Mouse (Mus musculus): ENCODE results near the gene Gtf2ird1. TPM values are rescaled to one million over a fixed set of nuclear protein-coding genes. Genes with fewer than 3 reads are reported as not detected.

Gtf2ird1 gene
- polyA plus RNA-seq, 1 experiment from 2014 or later: 51.8 TPM

DNA sequence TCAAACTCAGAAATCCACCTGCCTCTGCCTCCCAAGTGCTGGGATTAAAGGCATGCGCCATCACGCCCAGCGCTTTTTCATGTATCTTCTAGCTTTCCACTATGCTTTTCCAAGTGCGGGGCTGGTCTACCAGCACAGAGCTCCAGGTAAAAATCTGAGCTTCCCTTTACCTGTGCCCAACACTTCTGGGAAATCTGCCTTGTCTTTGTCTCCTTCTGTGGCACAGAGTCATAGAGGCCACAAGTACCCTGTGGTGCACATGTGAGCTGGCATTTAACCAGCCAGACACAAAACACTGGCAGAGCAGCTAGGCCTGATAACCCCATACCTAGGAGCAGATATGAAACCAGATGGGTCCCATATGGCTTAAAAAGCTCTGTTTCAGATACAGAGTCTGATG is 36.4 kb upstream of the Gtf2ird1 start:
- DNase-seq (ENCODE audit: low spot score) (no peak), ATAC-seq (replicated peaks; ENCODE audit: low FRiP score) (no peak)
- no peak overlapping the region for H3K4me3 ChIP-seq (ENCODE audit: low read depth, low read length)
- H3K9me3 ChIP-seq (ENCODE audit: control insufficient read depth, low read length): no peaks in the 10 kb centered on the region
- H3K27me3 ChIP-seq (replicated peaks; ENCODE audit: control insufficient read depth, insufficient read depth, low read length): no peaks in the 10 kb centered on the region
- H3K4me2 ChIP-seq: no peak overlapping the region
- H3K36me3 ChIP-seq (ENCODE audit: control insufficient read depth, insufficient read depth, low read length): no peaks in the 10 kb centered on the region
- H3K9ac ChIP-seq (ENCODE audit: low read depth, low read length): no peak overlapping the region
- H3K27ac ChIP-seq (ENCODE audit: low read depth, low read length): no peak overlapping the region
- WGBS: 89% methylated on average over 4 of the region's 4 CpGs
- H3K4me1 ChIP-seq (replicated peaks; ENCODE audit: control insufficient read depth, insufficient read depth, low read length): peaks cover 6% of the 10 kb centered on the region; the same call in 1 of the 2 replicates

DNA sequence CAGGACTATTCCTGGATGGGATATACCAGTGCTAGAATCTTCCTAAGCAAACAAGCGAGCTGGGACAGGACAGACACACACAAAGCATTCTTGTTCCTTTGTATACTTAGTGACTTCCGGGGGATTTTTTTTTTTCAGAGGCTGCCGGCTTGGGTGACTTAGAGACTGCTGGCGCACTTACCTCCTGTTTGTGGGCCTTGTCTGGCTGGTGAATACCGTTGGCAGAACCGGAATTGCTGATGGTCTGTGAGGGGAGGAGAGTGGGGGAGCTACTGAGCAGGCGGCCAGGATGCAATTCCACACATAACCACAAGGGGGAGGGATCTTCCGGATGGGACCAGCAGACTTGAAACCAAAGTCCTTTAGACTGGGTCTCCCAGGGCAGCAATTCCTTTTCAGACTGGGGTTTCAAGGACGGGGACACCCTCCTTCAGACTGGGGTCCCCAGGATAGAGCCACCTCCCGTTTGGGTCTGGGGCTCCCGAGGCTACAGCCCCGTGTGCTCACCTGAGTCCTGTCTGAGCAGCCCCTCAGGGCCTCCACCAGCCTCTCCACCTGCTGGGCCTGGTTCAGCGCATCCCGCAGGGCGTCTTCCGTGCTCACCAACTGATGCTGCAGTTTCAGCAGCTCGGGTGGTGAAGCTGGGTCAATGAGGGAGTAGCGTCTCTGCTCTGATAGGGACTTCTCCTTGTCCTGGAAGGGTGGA is 35.3 kb upstream of the Gtf2ird1 start:
- H3K27me3 ChIP-seq (replicated peaks; ENCODE audit: control insufficient read depth, insufficient read depth, low read length): no peaks in the 10 kb centered on the region
- H3K9me3 ChIP-seq (ENCODE audit: control insufficient read depth, low read length): no peaks in the 10 kb centered on the region
- H3K9ac ChIP-seq (ENCODE audit: low read depth, low read length): no peak overlapping the region
- ATAC-seq (replicated peaks; ENCODE audit: low FRiP score) (peak; percentile 51), DNase-seq (ENCODE audit: low spot score) (peak; percentile 85)
- H3K4me3 ChIP-seq (ENCODE audit: low read depth, low read length): no peak overlapping the region
- WGBS: 30% methylated on average over 18 of the region's 18 CpGs
- no peaks in the 10 kb centered on the region for H3K36me3 ChIP-seq (ENCODE audit: control insufficient read depth, insufficient read depth, low read length)
- H3K4me2 ChIP-seq: peak overlapping the region; percentile 37; the same call in 1 of the 2 replicates
- no peak overlapping the region for H3K27ac ChIP-seq (ENCODE audit: low read depth, low read length)
- H3K4me1 ChIP-seq (replicated peaks; ENCODE audit: control insufficient read depth, insufficient read depth, low read length): peaks cover 6% of the 10 kb centered on the region; the same call in 1 of the 2 replicates

DNA sequence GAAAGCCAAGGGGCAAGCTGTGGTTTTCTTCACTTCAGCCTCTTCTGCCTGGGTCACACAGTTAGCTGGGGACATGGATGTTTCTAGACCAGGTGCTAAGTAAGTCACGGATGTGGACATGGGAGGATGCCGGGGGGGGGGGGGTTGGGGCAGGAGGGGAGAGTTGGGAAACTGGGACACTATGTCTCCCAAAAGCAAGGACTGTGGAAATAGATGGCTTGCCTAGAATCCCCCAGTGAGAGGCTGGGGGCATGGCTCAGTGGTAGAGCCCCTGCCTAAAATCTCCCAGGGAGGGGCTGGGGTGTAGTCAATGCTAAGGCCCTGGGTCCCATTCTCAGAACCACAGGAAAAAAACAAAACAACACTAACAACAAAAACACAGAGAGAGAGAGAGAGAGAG is 34.7 kb upstream of the Gtf2ird1 start:
- no peak overlapping the region for H3K9ac ChIP-seq (ENCODE audit: low read depth, low read length)
- no peak overlapping the region for H3K4me3 ChIP-seq (ENCODE audit: low read depth, low read length)
- no peaks in the 10 kb centered on the region for H3K27me3 ChIP-seq (replicated peaks; ENCODE audit: control insufficient read depth, insufficient read depth, low read length)
- no peak overlapping the region for H3K4me2 ChIP-seq
- no peaks in the 10 kb centered on the region for H3K36me3 ChIP-seq (ENCODE audit: control insufficient read depth, insufficient read depth, low read length)
- ATAC-seq (replicated peaks; ENCODE audit: low FRiP score) (no peak), DNase-seq (ENCODE audit: low spot score) (no peak)
- H3K4me1 ChIP-seq (replicated peaks; ENCODE audit: control insufficient read depth, insufficient read depth, low read length): peaks cover 6% of the 10 kb centered on the region; the same call in 1 of the 2 replicates
- no peaks in the 10 kb centered on the region for H3K9me3 ChIP-seq (ENCODE audit: control insufficient read depth, low read length)
- WGBS: 82% methylated on average over 2 of the region's 2 CpGs
- H3K27ac ChIP-seq (ENCODE audit: low read depth, low read length): no peak overlapping the region

- H3K27ac ChIP-seq (ENCODE audit: low read depth, low read length): no peak overlapping the region
- peaks cover 6% of the 10 kb centered on the region; the same call in 1 of the 2 replicates for H3K4me1 ChIP-seq (replicated peaks; ENCODE audit: control insufficient read depth, insufficient read depth, low read length)
- H3K27me3 ChIP-seq (replicated peaks; ENCODE audit: control insufficient read depth, insufficient read depth, low read length): no peaks in the 10 kb centered on the region
- WGBS: 82% methylated on average over 12 of the region's 12 CpGs
- no peak overlapping the region for H3K9ac ChIP-seq (ENCODE audit: low read depth, low read length)
- H3K9me3 ChIP-seq (ENCODE audit: control insufficient read depth, low read length): no peaks in the 10 kb centered on the region
- no peak overlapping the region for H3K4me2 ChIP-seq
- DNase-seq (ENCODE audit: low spot score): no peak
- ATAC-seq (replicated peaks; ENCODE audit: low FRiP score): no peak
- no peak overlapping the region for H3K4me3 ChIP-seq (ENCODE audit: low read depth, low read length)
- no peaks in the 10 kb centered on the region for H3K36me3 ChIP-seq (ENCODE audit: control insufficient read depth, insufficient read depth, low read length)
Observed at GRCm38 (mm10) chr5:134490465-134490864, 33.9 kb upstream of the Gtf2ird1 start.

- H3K9ac ChIP-seq (ENCODE audit: low read depth, low read length): no peak overlapping the region; the same call in 1 of the 2 replicates
- H3K27me3 ChIP-seq (replicated peaks; ENCODE audit: control insufficient read depth, insufficient read depth, low read length): no peaks in the 10 kb centered on the region
- no peak for DNase-seq (ENCODE audit: low spot score)
- WGBS: 21% methylated on average over 9 of the region's 9 CpGs
- no peak overlapping the region for H3K27ac ChIP-seq (ENCODE audit: low read depth, low read length)
- no peaks in the 10 kb centered on the region for H3K36me3 ChIP-seq (ENCODE audit: control insufficient read depth, insufficient read depth, low read length)
- peak overlapping the region; percentile 34 for H3K4me2 ChIP-seq
- no peaks in the 10 kb centered on the region for H3K9me3 ChIP-seq (ENCODE audit: control insufficient read depth, low read length)
- no peak overlapping the region for H3K4me3 ChIP-seq (ENCODE audit: low read depth, low read length)
- ATAC-seq (replicated peaks; ENCODE audit: low FRiP score): 0 out of 2 replicates have a peak, but pooled peaks have one; percentile 28
- H3K4me1 ChIP-seq (replicated peaks; ENCODE audit: control insufficient read depth, insufficient read depth, low read length): peaks cover 6% of the 10 kb centered on the region; the same call in 1 of the 2 replicates
Observed at GRCm38 (mm10) chr5:134489583-134489982, 33.1 kb upstream of the Gtf2ird1 start.

DNA sequence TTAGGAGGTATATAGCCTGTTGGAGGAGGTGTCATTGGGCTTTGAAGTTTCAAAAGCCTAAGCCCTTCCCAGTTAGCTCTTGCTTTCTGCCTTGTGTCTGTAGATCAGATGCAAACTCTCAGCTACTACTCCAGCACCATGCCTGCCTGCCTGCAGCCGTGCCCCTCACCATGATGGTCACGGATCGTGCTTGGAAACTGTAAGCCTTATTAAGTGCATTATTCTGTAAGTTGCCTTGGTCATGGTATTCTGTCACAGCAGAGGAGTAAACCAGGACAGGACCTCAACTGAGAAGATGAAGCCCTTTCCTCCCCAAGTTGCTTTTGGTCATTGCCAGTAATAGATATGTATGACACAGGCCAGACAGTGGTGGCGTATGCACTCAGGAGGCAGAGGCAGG is 32.1 kb upstream of the Gtf2ird1 start:
- no peaks in the 10 kb centered on the region for H3K9me3 ChIP-seq (ENCODE audit: control insufficient read depth, low read length)
- ATAC-seq (replicated peaks; ENCODE audit: low FRiP score) (no peak), DNase-seq (ENCODE audit: low spot score) (no peak)
- no peaks in the 10 kb centered on the region for H3K27me3 ChIP-seq (replicated peaks; ENCODE audit: control insufficient read depth, insufficient read depth, low read length)
- peaks cover 6% of the 10 kb centered on the region; the same call in 1 of the 2 replicates for H3K4me1 ChIP-seq (replicated peaks; ENCODE audit: control insufficient read depth, insufficient read depth, low read length)
- no peaks in the 10 kb centered on the region for H3K36me3 ChIP-seq (ENCODE audit: control insufficient read depth, insufficient read depth, low read length)
- no peak overlapping the region for H3K4me2 ChIP-seq
- no peak overlapping the region for H3K9ac ChIP-seq (ENCODE audit: low read depth, low read length)
- no peak overlapping the region for H3K4me3 ChIP-seq (ENCODE audit: low read depth, low read length)
- WGBS: 90% methylated on average over 4 of the region's 4 CpGs
- H3K27ac ChIP-seq (ENCODE audit: low read depth, low read length): no peak overlapping the region

GRCm38 (mm10) chr5:134488042-134488441 is 31.5 kb upstream of the Gtf2ird1 start:
- WGBS: 70% methylated on average over 10 of the region's 10 CpGs
- no peaks in the 10 kb centered on the region for H3K36me3 ChIP-seq (ENCODE audit: control insufficient read depth, insufficient read depth, low read length)
- peaks cover 6% of the 10 kb centered on the region; the same call in 1 of the 2 replicates for H3K4me1 ChIP-seq (replicated peaks; ENCODE audit: control insufficient read depth, insufficient read depth, low read length)
- H3K9ac ChIP-seq (ENCODE audit: low read depth, low read length): no peak overlapping the region
- ATAC-seq (replicated peaks; ENCODE audit: low FRiP score) (no peak), DNase-seq (ENCODE audit: low spot score) (no peak)
- no peaks in the 10 kb centered on the region for H3K27me3 ChIP-seq (replicated peaks; ENCODE audit: control insufficient read depth, insufficient read depth, low read length)
- H3K4me3 ChIP-seq (ENCODE audit: low read depth, low read length): no peak overlapping the region
- no peak overlapping the region for H3K4me2 ChIP-seq
- H3K9me3 ChIP-seq (ENCODE audit: control insufficient read depth, low read length): no peaks in the 10 kb centered on the region
- H3K27ac ChIP-seq (ENCODE audit: low read depth, low read length): no peak overlapping the region

DNA sequence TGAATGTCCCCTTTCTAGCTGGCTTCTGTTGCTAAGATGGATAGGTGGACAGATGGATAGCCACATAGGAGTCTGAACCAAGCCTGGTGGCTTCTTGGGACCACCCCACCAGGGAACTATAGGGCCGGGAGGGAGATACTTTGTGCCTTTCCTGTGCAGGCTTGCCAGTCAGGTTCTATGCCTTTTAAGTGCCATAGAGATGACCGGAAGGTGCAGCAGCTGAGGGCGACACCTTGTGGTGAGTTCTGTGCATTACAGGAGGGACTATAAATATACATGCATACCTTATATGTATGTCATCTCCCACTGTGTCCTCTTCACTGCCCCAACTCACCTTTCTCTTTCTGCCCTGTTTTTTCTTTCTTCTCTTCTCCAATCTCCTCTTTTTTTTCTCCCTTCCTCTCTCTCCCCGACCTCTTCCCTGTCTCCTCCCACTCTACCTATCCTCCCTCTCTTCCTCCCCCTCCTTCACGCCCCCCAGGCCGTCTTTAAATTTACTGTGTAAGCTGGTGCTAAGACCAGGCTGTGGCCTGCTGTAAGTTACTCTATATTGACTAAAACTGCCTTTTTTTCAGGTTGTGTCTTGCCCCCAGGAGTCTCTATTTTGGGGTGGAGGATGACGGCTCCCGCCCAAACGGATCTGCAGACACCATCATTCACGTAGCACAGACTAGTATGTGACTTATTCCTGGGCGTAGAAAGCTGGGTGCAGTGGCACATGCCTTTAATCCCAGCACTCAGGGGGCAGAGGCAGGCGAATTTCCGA is 29.6 kb upstream of the Gtf2ird1 start:
- DNase-seq (ENCODE audit: low spot score) (peak; percentile 59), ATAC-seq (replicated peaks; ENCODE audit: low FRiP score) (0 out of 2 replicates have a peak, but pooled peaks have one; percentile 44)
- H3K4me2 ChIP-seq: no peak overlapping the region
- no peaks in the 10 kb centered on the region for H3K36me3 ChIP-seq (ENCODE audit: control insufficient read depth, insufficient read depth, low read length)
- H3K27ac ChIP-seq (ENCODE audit: low read depth, low read length): no peak overlapping the region
- no peaks in the 10 kb centered on the region for H3K9me3 ChIP-seq (ENCODE audit: control insufficient read depth, low read length)
- H3K9ac ChIP-seq (ENCODE audit: low read depth, low read length): no peak overlapping the region
- H3K4me3 ChIP-seq (ENCODE audit: low read depth, low read length): no peak overlapping the region
- H3K4me1 ChIP-seq (replicated peaks; ENCODE audit: control insufficient read depth, insufficient read depth, low read length): peaks cover 3% of the 10 kb centered on the region; the same call in 1 of the 2 replicates
- WGBS: 55% methylated on average over 13 of the region's 13 CpGs
- H3K27me3 ChIP-seq (replicated peaks; ENCODE audit: control insufficient read depth, insufficient read depth, low read length): no peaks in the 10 kb centered on the region
